Mouse (Mus musculus) intestine, embryonic 16.5 days (tissue): ENCODE measurements around the gene Gm28043. TPM values are rescaled to one million over a fixed set of nuclear protein-coding genes. Genes with fewer than 3 reads are reported as not detected.

ENCODE experiments used
- ATAC-seq: fragments of 200-750 bp; cut with Nextera tagmentation; 2 replicates; pipeline ENCODE4 v1.8.0; 2017; ENCODE audit warnings: moderate TSS enrichment, moderate library complexity
- H3K27ac ChIP-seq: fragments of 300-500 bp; sonication (generic); 2 replicates; pipeline ENCODE4 v1.5.1; 2014; ENCODE audit warnings: mild to moderate bottlenecking, low read length
- H3K27me3 ChIP-seq: fragments of 300-500 bp; sonication (generic); replicated peaks from 2 replicates; pipeline ENCODE4 v1.6.1; 2014; ENCODE audit warnings: low read length, control low read depth, mixed read lengths; ENCODE audit not compliant: control insufficient read depth, insufficient read depth
- H3K36me3 ChIP-seq: fragments of 300-500 bp; sonication (generic); 2 replicates; pipeline ENCODE4 v1.6.1; 2014; ENCODE audit warnings: low read length, control low read depth; ENCODE audit not compliant: control insufficient read depth, insufficient read depth
- H3K4me1 ChIP-seq: fragments of 300-500 bp; sonication (generic); 2 replicates; pipeline ENCODE4 v1.6.1; 2014; ENCODE audit warnings: low read length, control low read depth, mixed read lengths; ENCODE audit not compliant: control insufficient read depth, insufficient read depth
- H3K4me2 ChIP-seq: fragments of 300-500 bp; sonication (generic); 2 replicates; pipeline ENCODE4 v1.6.1; 2014; ENCODE audit warnings: low read depth, low read length, control low read depth
- H3K4me3 ChIP-seq: fragments of 300-500 bp; sonication (generic); 2 replicates; pipeline ENCODE4 v1.5.1; 2014; ENCODE audit warnings: mild to moderate bottlenecking, low read length
- H3K9ac ChIP-seq: fragments of 300-500 bp; sonication (generic); 2 replicates; pipeline ENCODE4 v1.6.1; 2014; ENCODE audit warnings: low read depth, low read length
- H3K9me3 ChIP-seq: fragments of 300-500 bp; sonication (generic); 2 replicates; pipeline ENCODE4 v1.6.1; 2016; ENCODE audit warnings: low read length, control low read depth; ENCODE audit not compliant: control insufficient read depth
- WGBS: fragments of 180-500 bp; shearing (Covaris S2); extraction: QIAGEN DNeasy Blood & Tissue Kit; methylation state at CpG from one replicate; pipeline ENCODE4 v1.1.7; 2014; 5-methylcytosine and 5-hydroxymethylcytosine counted together
- polyA plus RNA-seq: library from polyadenylated mRNA; unstranded; fragments of >200 nt; fragmentation: Nextera tagmentation; extraction: Ambion mirVana; gene quantifications from 2 replicates; pipeline ENCODE4 v1.2.1, GENCODE M21; 2015

Gm28043 gene
- polyA plus RNA-seq, 1 experiment from 2014 or later: 2.0 TPM

- Histone ChIP-seq H3K9ac (no peak overlapping the region), H3K4me1 (0 out of 2 replicates have a peak, but pooled peaks cover 3% of the 10 kb centered on the region), H3K27me3 (no peaks in the 10 kb centered on the region), H3K4me2 (no peak overlapping the region), H3K4me3 (no peak overlapping the region), H3K27ac (no peak overlapping the region), H3K9me3 (no peaks in the 10 kb centered on the region), H3K36me3 (peaks cover 21% of the 10 kb centered on the region)
- ATAC-seq: no peak
- WGBS: 87% methylated on average over 7 of the region's 7 CpGs
Observed at GRCm38 (mm10) chr17:29682261-29682660, 67.6 kb downstream of the Gm28043 start.

GRCm38 (mm10) chr17:29683127-29683526 is 68.5 kb downstream of the Gm28043 start:
- H3K4me3 ChIP-seq: no peak overlapping the region
- H3K27ac ChIP-seq: no peak overlapping the region
- WGBS: 88% methylated on average over 2 of the region's 2 CpGs
- H3K9me3 ChIP-seq: no peaks in the 10 kb centered on the region
- H3K4me2 ChIP-seq: no peak overlapping the region
- ATAC-seq: no peak
- no peaks in the 10 kb centered on the region for H3K27me3 ChIP-seq
- peaks cover 24% of the 10 kb centered on the region for H3K36me3 ChIP-seq
- H3K4me1 ChIP-seq: 0 out of 2 replicates have a peak, but pooled peaks cover 3% of the 10 kb centered on the region
- H3K9ac ChIP-seq: no peak overlapping the region

DNA sequence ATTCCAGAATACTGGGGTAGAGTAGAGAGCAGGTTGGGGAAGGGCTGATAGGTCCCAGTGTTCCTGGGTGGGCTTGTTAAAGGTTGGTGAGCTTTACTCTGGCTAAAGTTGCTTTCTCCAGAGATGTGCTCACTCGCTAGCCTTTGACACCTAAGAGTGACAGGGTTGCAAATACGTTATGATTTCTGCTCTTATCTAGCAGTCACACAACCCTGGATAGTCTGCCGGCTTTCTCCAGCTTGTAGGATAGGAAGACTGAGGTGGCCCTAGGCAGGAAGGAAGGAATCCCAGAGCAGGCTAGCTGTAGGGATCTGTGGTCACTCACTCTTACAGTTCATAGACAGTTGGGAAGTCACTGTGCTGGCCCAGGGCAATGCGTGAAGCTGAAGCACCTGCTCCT is 69.6 kb downstream of the Gm28043 start:
- no peak for ATAC-seq
- Histone ChIP-seq H3K4me3 (no peak overlapping the region), H3K9ac (no peak overlapping the region), H3K36me3 (peaks cover 32% of the 10 kb centered on the region), H3K4me2 (no peak overlapping the region), H3K4me1 (0 out of 2 replicates have a peak, but pooled peaks cover 3% of the 10 kb centered on the region), H3K27me3 (no peaks in the 10 kb centered on the region), H3K9me3 (no peaks in the 10 kb centered on the region), H3K27ac (no peak overlapping the region)
- 93% methylated on average over 4 of the region's 4 CpGs for WGBS

GRCm38 (mm10) chr17:29686771-29687170 is 72.1 kb downstream of the Gm28043 start:
- H3K27ac ChIP-seq: no peak overlapping the region
- no peak overlapping the region for H3K9ac ChIP-seq
- no peak overlapping the region for H3K4me3 ChIP-seq
- H3K4me2 ChIP-seq: no peak overlapping the region
- H3K9me3 ChIP-seq: no peaks in the 10 kb centered on the region
- H3K27me3 ChIP-seq: no peaks in the 10 kb centered on the region
- WGBS: 94% methylated on average over 5 of the region's 5 CpGs
- peaks cover 43% of the 10 kb centered on the region for H3K36me3 ChIP-seq
- H3K4me1 ChIP-seq: no peaks in the 10 kb centered on the region
- ATAC-seq: no peak

DNA sequence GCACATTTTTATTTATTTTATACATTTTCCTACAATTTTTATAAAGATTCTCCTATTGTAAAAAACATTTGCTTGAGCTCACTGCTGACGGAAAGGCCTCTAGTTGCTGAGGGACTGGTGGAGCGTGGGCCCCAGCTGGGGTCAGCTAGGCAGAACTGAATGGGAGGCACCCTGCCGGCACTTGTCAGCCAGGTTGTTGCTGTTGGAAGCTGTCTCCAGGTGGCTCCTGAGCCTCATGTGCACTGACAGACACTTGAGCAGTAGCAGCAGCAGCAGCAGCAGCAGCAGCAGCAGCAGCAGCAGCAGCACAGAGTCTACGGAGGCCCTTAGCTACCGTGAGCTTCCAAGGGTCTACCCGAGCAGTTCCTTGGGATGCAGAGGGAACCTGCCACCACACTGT is 72.7 kb downstream of the Gm28043 start:
- Histone ChIP-seq H3K27me3 (no peaks in the 10 kb centered on the region), H3K27ac (no peak overlapping the region), H3K9ac (no peak overlapping the region), H3K4me1 (no peaks in the 10 kb centered on the region), H3K9me3 (no peaks in the 10 kb centered on the region), H3K4me3 (no peak overlapping the region), H3K4me2 (no peak overlapping the region), H3K36me3 (peaks cover 38% of the 10 kb centered on the region)
- ATAC-seq: no peak
- 90% methylated on average over 6 of the region's 6 CpGs for WGBS

DNA sequence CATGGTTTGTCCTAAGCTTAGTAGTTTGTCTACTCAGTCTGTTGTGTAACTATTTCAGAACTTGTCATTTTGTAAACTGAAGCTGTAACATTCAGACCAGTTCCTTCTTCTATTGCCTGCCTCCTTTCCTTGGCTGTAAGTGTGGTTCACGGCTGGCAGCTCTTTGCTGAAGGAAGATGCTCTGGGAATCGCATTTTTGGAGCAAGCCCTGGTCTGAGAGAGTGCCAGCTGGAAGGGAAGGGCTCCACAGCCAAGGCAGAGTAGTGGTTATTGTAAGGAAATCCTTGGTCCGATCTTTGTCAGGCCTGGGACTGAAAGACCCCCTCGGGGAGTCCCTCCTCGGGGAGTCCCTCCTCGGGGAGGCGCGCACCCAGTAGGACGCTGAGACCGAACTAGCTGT is 73.9 kb downstream of the Gm28043 start:
- Histone ChIP-seq H3K27ac (no peak overlapping the region), H3K4me3 (no peak overlapping the region), H3K4me2 (no peak overlapping the region), H3K27me3 (no peaks in the 10 kb centered on the region), H3K9ac (no peak overlapping the region), H3K36me3 (peaks cover 34% of the 10 kb centered on the region), H3K9me3 (no peaks in the 10 kb centered on the region), H3K4me1 (no peaks in the 10 kb centered on the region)
- no peak for ATAC-seq
- WGBS: 94% methylated on average over 10 of the region's 10 CpGs

DNA sequence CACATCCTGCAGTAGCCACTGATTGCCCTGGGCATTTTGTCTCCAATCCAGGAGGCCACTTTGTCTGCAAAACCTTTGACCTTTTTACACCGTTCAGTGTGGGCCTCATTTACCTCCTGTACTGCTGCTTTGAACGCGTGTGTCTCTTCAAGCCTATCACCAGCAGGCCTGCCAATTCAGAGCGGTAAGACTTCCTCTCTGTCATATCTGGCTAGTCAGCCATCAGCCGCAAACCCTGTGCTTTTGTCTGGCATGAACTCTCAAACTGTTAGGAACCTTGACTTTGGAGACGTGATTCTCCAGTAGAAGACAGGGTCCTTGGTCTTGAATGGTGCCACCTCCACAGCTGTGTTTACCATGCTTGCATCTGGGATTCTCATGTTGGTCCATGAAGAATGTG is 75.6 kb downstream of the Gm28043 start:
- Histone ChIP-seq H3K27me3 (no peaks in the 10 kb centered on the region), H3K27ac (no peak overlapping the region), H3K36me3 (peaks cover 35% of the 10 kb centered on the region), H3K9ac (no peak overlapping the region), H3K4me1 (no peaks in the 10 kb centered on the region), H3K4me3 (no peak overlapping the region), H3K9me3 (no peaks in the 10 kb centered on the region), H3K4me2 (no peak overlapping the region)
- 80% methylated on average over 6 of the region's 6 CpGs for WGBS
- no peak for ATAC-seq

- Histone ChIP-seq H3K4me1 (no peaks in the 10 kb centered on the region), H3K9ac (no peak overlapping the region), H3K27me3 (no peaks in the 10 kb centered on the region), H3K36me3 (peaks cover 28% of the 10 kb centered on the region), H3K4me3 (no peak overlapping the region), H3K27ac (no peak overlapping the region), H3K4me2 (no peak overlapping the region), H3K9me3 (no peaks in the 10 kb centered on the region)
- WGBS: 82% methylated on average over 2 of the region's 2 CpGs
- no peak for ATAC-seq
Observed at GRCm38 (mm10) chr17:29692827-29693226, 78.2 kb downstream of the Gm28043 start.

- H3K36me3 ChIP-seq: peaks cover 22% of the 10 kb centered on the region
- no peak overlapping the region for H3K4me3 ChIP-seq
- H3K27me3 ChIP-seq: no peaks in the 10 kb centered on the region
- H3K9ac ChIP-seq: no peak overlapping the region
- WGBS: 68% methylated on average over 2 of the region's 2 CpGs
- H3K4me2 ChIP-seq: no peak overlapping the region
- no peak for ATAC-seq
- no peaks in the 10 kb centered on the region for H3K4me1 ChIP-seq
- no peak overlapping the region for H3K27ac ChIP-seq
- H3K9me3 ChIP-seq: no peaks in the 10 kb centered on the region
Observed at GRCm38 (mm10) chr17:29693571-29693970, 78.9 kb downstream of the Gm28043 start.

DNA sequence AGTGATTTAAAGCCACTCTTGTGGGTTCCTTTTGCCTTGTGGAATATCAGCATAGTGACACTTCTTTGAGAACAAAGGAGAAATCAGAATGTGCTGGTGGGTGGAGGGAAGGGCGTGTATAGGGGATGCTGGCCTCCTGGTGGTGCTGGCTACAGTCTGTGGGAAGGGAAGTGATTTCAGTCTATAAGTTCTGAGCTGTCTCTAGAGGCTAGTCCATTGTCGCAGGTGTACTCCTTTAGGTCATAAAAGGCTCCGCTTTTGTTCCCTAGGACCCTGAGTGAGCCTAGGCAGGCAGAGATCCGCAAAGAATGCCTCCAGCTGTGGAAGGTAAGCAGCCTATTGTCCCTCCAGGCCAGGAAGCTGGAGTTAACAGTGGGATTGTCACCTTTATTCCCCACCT is 79.8 kb downstream of the Gm28043 start:
- no peaks in the 10 kb centered on the region for H3K27me3 ChIP-seq
- H3K4me1 ChIP-seq: no peaks in the 10 kb centered on the region
- H3K4me3 ChIP-seq: no peak overlapping the region
- H3K36me3 ChIP-seq: peaks cover 19% of the 10 kb centered on the region
- H3K9me3 ChIP-seq: no peaks in the 10 kb centered on the region
- WGBS: 70% methylated on average over 4 of the region's 4 CpGs
- H3K27ac ChIP-seq: no peak overlapping the region
- ATAC-seq: no peak
- no peak overlapping the region for H3K4me2 ChIP-seq
- no peak overlapping the region for H3K9ac ChIP-seq
